8 mouse cellular contexts compared by ENCODE assay signal in the genomic region with DNA sequence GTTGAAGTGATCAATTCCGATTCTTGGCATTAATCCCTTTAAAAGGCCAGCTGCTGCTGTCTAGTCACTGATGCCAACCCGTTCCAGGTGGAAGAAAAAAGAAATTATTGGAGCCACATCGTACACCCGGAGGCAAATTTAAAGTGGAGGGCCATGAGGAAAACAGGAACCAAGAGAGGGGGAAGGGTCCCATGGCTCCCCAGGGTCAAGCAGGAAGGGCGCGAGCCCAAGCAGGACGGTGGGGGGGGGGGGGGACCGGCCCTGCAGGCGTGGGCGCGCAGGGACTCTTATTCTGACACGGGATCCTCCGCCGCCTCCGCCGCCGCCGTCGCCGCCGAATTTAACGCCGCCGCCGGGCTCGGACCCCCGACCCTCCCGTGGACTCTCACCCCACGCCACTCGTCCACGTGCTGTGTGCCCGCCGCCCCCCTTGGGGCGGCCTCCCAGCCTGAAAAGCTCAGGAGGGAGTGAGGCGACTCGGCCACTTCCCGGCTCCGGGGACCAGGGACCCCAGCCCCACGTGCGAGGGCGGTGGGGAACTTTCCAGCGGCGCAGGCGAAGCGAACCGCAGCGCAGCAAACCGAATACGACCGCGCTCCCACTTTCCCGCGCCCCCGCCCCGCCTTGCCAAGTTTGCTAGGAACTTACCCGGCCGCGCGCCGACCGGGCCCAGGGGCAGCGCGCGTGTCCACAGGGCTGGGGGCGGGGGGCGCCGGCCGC. TPM values are rescaled to one million over a fixed set of nuclear protein-coding genes. Genes with fewer than 3 reads are reported as not detected.
A peak's percentile ranks its signal among the peaks of the same experiment; 100 is the strongest.
DNase-seq lines count a peak whose midpoint lies in the region; ATAC-seq and TF ChIP-seq lines count a peak whose summit lies in the region.

No protein-coding gene starts in this region.

- no peaks in the 10 kb centered on the region for H3K27me3 ChIP-seq in hindbrain, embryonic 16.5 days (replicated peaks; ENCODE audit: control insufficient read depth, insufficient read depth, low read length)
- no peaks in the 10 kb centered on the region for H3K27me3 ChIP-seq in limb, embryonic 14.5 days (ENCODE audit: control insufficient read depth, insufficient read depth, low read length)
- no peaks in the 10 kb centered on the region for H3K27me3 ChIP-seq in midbrain, embryonic 16.5 days (ENCODE audit: control insufficient read depth, insufficient read depth, low read depth, low read length)
- H3K27me3 ChIP-seq in stomach, embryonic 15.5 days (replicated peaks) = no peaks in the 10 kb centered on the region

- TF ChIP-seq POLR2A in limb, embryonic 14.5 days (IDR thresholded peaks at IDR 0.05; ENCODE audit: borderline replicate concordance, extremely low read depth, insufficient read depth, insufficient read length) = no peak

- H3K27ac ChIP-seq in left cerebral cortex, adult 2 months = peak overlapping the region; percentile 64
- peak overlapping the region; percentile 61 for H3K27ac ChIP-seq in hindbrain, embryonic 16.5 days (ENCODE audit: low read depth, low read length)
- H3K27ac ChIP-seq in limb, embryonic 14.5 days (replicated peaks; ENCODE audit: low read depth, low read length) = peak overlapping the region; percentile 86
- H3K27ac ChIP-seq in midbrain, embryonic 16.5 days (ENCODE audit: low read length) = peak overlapping the region; percentile 72
- H3K27ac ChIP-seq in stomach, embryonic 15.5 days = peak overlapping the region; percentile 84

- H3K9me3 ChIP-seq in hindbrain, embryonic 16.5 days (ENCODE audit: control insufficient read depth, low read length) = no peaks in the 10 kb centered on the region
- H3K9me3 ChIP-seq in limb, embryonic 14.5 days (ENCODE audit: control insufficient read depth, low read length) = no peaks in the 10 kb centered on the region
- no peaks in the 10 kb centered on the region for H3K9me3 ChIP-seq in midbrain, embryonic 16.5 days (replicated peaks; ENCODE audit: control insufficient read depth, low read length, poor library complexity, severe bottlenecking)
- no peaks in the 10 kb centered on the region for H3K9me3 ChIP-seq in stomach, embryonic 15.5 days

- peak overlapping the region; percentile 82 for H3K9ac ChIP-seq in hindbrain, embryonic 16.5 days (ENCODE audit: low read depth, low read length)
- peak overlapping the region; percentile 92 for H3K9ac ChIP-seq in limb, embryonic 14.5 days (ENCODE audit: low read depth, low read length, severe bottlenecking)
- peak overlapping the region; percentile 78 for H3K9ac ChIP-seq in midbrain, embryonic 16.5 days (ENCODE audit: low read depth, low read length)
- peak overlapping the region; percentile 88 for H3K9ac ChIP-seq in stomach, embryonic 15.5 days

- peaks cover 27% of the 10 kb centered on the region for H3K4me1 ChIP-seq in hindbrain, embryonic 16.5 days (ENCODE audit: control insufficient read depth, insufficient read depth, low read depth, low read length)
- H3K4me1 ChIP-seq in limb, embryonic 14.5 days (ENCODE audit: control insufficient read depth, insufficient read depth, low read length) = peaks cover 27% of the 10 kb centered on the region
- peaks cover 24% of the 10 kb centered on the region for H3K4me1 ChIP-seq in midbrain, embryonic 16.5 days (ENCODE audit: control insufficient read depth, insufficient read depth, low read length)
- H3K4me1 ChIP-seq in stomach, embryonic 15.5 days = peaks cover 39% of the 10 kb centered on the region

- ATAC-seq in hindbrain, embryonic 16.5 days = peak; percentile 55
- peak; percentile 16; the same call in 1 of the 2 replicates for ATAC-seq in limb, embryonic 14.5 days (ENCODE audit: low FRiP score, low read depth)
- ATAC-seq in midbrain, embryonic 16.5 days = peak; percentile 50
- ATAC-seq in stomach, embryonic 15.5 days (ENCODE audit: insufficient read depth, low FRiP score, low read depth) = peak; percentile 5; the same call in 1 of the 2 replicates

- peak; percentile 13 to 21 for DNase-seq in left cerebral cortex, adult 2 months (ENCODE audit: extremely low spot score in 1 of 2, low spot score in 2 of 2)
- no peak for DNase-seq in left cerebral cortex, adult 11 months (ENCODE audit: low spot score)
- peak; percentile 34 for DNase-seq in cerebellum, adult 8-10 months
- DNase-seq in gastrocnemius, adult 8-10 months (ENCODE audit: low spot score in 2 of 2) = peak; percentile 14 to 26
- DNase-seq in limb, embryonic 14.5 days (ENCODE audit: low spot score) = peak; percentile 28

- no peak for TF ChIP-seq CTCF in left cerebral cortex, adult 2 months (IDR thresholded peaks at IDR 0.05)

- H3K4me3 ChIP-seq in left cerebral cortex, adult 2 months = peak overlapping the region; percentile 95
- H3K4me3 ChIP-seq in hindbrain, embryonic 16.5 days (ENCODE audit: low read length) = peak overlapping the region; percentile 72
- peak overlapping the region; percentile 97 for H3K4me3 ChIP-seq in limb, embryonic 14.5 days (replicated peaks; ENCODE audit: low read length)
- H3K4me3 ChIP-seq in midbrain, embryonic 16.5 days (ENCODE audit: low read depth, low read length) = peak overlapping the region; percentile 98
- H3K4me3 ChIP-seq in stomach, embryonic 15.5 days (replicated peaks) = peak overlapping the region; percentile 79

- intact Hi-C loops in left cerebral cortex, adult 2 months (cut with DNase I) = no loop called here

- no peaks in the 10 kb centered on the region for H3K36me3 ChIP-seq in hindbrain, embryonic 16.5 days (ENCODE audit: control insufficient read depth, insufficient read depth, low read length)
- H3K36me3 ChIP-seq in limb, embryonic 14.5 days (ENCODE audit: control insufficient read depth, insufficient read depth, low read length) = no peaks in the 10 kb centered on the region
- no peaks in the 10 kb centered on the region for H3K36me3 ChIP-seq in midbrain, embryonic 16.5 days (ENCODE audit: control insufficient read depth, insufficient read depth, low read length)
- H3K36me3 ChIP-seq in stomach, embryonic 15.5 days = no peaks in the 10 kb centered on the region

- peak overlapping the region; percentile 66 for H3K4me2 ChIP-seq in hindbrain, embryonic 16.5 days (ENCODE audit: low read length)
- H3K4me2 ChIP-seq in limb, embryonic 14.5 days (replicated peaks; ENCODE audit: low read depth, low read length, severe bottlenecking) = peak overlapping the region; percentile 59
- peak overlapping the region; percentile 94 for H3K4me2 ChIP-seq in midbrain, embryonic 16.5 days (ENCODE audit: low read length)
- H3K4me2 ChIP-seq in stomach, embryonic 15.5 days = peak overlapping the region; percentile 87

- 0% methylated on average over 57 of the region's 68 CpGs for WGBS in hindbrain, embryonic 16.5 days
- WGBS in limb, embryonic 14.5 days = under 1% methylated on average over 34 of the region's 68 CpGs
- WGBS in midbrain, embryonic 16.5 days = under 1% methylated on average over 46 of the region's 68 CpGs
- WGBS in stomach, embryonic 15.5 days = under 1% methylated on average over 53 of the region's 68 CpGs

RNA-seq across cellular contexts. Expression of a gene that starts 22.6 kb away (rescaled TPM):
- 10 to 100 TPM; 27.6 to 32.2 TPM for total RNA-seq in left cerebral cortex, adult 2 months (2021)
- total RNA-seq in gastrocnemius, adult 8-10 months (2022) = 10 to 100 TPM; 20.5 to 26.4 (median 25.2) TPM
- polyA plus RNA-seq in hindbrain, embryonic 16.5 days (2015; fragmentation: Nextera tagmentation; extraction: Ambion mirVana) = 13.9 and 19.7 TPM in 2 replicates
- polyA plus RNA-seq in limb, embryonic 14.5 days (2012; rRNA removed) = 49.2 and 62.3 TPM in 2 replicates
- polyA plus RNA-seq in limb, embryonic 14.5 days (2014; fragmentation: Nextera tagmentation; extraction: Ambion mirVana) = 65.0 and 78.3 TPM in 2 replicates
- polyA plus RNA-seq in midbrain, embryonic 16.5 days (2015; fragmentation: Nextera tagmentation; extraction: Ambion mirVana) = 15.8 and 19.1 TPM in 2 replicates
- 56.0 and 56.8 TPM in 2 replicates for polyA plus RNA-seq in stomach, embryonic 15.5 days (2015; fragmentation: Nextera tagmentation; extraction: Ambion mirVana)

Comparison
In these comparisons a context has a peak if more than half of its experiments do, and no peak if none do; other contexts are left out.
1. ATAC-seq: peak in every context shown above with its lines; median percentile 55 in hindbrain, embryonic 16.5 days; 50 in midbrain, embryonic 16.5 days; 16 in limb, embryonic 14.5 days; 5 in stomach, embryonic 15.5 days.